Mouse (Mus musculus) B cell, adult 2 months (primary cell): ENCODE results near the gene Cacna1i.

ENCODE experiments used
- DNase-seq, 2 experiments: peaks; one replicate each; pipeline ENCODE4 v3.0.0; 2022

The Cacna1i gene

DNA sequence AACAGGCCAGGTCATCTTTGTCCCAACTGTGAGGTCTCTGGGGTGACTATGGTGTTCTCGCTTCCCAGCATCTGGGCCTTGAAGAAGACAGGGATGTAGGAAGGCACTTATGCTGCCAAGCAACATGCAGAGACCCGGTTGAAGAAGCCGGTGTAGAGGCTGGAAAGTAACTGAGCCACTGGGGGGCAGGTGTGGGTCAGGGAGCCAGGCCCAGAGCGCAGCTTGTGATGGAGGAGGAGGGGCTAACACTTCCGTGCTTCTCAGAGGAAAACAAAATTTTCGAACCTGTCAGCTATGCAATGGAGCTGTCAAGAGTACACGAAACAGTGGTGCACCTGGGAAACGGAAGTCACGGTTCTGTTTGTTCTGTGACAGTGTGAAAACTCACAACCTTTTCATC is 9.9 kb upstream of the Cacna1i start:
- no peak for DNase-seq

DNA sequence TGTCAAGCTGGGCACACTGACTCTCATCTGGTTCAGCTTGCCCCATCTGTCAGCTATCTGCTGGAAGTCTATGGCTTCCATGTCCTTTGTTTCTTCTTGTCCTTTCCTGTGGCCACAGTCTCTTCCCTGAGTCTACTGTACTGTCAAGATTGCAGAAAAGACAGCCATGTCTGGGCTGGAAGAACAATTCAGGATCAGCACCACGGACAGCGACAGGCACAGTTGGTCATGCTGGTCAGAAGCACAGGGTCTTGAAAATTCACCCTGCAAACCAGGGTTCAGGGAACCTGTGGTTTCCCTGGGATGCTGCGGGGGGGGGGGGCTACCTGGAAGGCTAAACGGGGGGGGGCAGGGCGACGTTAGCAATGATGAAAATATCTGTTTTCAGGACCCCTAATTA is 9.4 kb upstream of the Cacna1i start:
- peak; percentile 68 to 71 for DNase-seq

DNA sequence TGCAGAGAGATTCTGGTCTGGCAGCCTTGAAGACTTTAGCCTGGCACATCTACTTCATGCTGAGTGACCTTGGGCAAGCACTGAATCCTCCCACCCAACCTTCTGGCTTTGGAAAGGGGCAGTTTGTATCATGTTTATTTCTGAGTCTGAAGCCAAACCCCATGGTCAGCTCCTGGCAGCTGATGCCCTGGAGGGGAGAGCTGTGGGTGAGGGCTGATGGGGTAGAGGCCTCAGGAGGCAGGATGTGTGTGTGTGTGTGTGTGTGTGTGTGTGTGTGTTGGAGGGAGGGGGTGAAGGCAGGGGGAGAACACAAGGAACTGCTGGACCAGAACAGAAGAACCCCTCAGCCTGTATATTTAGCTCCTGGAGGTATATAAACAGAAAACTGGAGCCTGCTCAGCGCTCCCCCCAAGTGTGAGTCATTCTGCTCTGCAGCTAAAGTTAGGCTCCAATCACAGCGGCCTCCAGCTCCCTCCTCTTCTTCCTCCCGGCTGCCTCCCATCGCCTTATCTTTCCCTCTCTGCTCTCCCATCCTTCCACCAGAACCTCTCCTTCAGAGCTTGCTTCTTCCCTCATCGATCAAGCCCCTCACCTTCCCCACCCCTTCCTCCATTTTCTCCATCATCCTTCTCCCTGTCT is 8.8 kb upstream of the Cacna1i start:
- no peak for DNase-seq

DNA sequence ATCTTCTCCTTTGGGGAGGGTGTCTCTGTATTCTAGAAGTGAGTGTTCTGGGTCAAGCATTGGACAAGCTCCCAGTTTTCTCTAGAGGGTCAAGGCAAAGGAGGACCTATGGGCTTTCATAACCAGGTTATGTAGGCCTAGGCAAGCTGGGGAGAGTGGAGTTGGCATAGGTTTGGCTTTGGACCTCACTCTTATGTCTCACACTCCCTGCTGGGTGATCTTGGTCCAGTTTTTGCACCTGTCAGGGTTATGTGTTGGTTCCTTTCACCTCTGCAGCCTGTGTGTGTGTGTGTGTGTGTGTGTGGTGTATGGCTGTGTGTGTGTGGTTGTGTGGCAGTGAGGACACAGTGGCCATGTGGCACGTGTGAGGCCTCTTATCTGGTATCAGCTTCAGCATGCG is 8.0 kb upstream of the Cacna1i start:
- DNase-seq = no peak

DNA sequence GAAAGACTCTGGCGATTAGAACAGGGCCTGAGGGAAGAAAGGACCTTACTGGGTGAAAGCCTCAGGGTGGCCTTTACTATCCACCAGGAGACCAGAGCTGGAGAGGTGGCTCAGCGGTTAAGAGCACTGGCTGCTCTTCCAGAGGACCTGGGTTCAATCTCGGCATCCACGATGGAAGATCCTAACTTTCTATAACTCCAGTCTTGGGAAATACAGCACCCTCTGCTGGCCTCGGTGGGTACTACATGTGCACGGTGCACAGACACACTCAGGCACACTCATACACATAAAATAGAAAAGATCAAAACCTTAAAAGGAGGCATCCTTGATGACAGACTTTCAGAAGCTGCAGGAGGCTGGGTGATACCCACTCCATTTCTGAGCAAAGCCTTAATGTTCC is 6.4 kb upstream of the Cacna1i start:
- peak; percentile 61 to 64 for DNase-seq

DNA sequence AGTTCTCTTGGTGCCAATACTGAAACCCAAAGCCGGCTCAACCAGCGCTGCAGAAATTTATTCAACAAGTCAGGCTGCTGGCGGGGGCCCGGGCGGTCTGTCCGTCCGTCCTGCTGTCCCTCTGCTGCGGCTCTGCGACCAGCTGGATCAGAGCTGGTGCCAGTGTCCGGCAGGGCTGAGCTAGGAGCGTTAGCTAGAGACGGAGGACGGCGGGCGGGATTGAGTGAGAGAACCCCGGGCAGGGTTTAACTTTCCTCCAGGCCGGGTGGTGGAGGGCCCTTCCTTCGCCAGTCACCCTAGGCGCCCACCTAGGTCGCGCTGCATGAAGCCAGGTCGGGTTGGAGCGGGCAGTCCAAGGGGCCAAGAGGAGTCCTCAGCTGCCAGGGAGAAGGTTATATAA is 998 bp downstream of the Cacna1i start:
- no peak for DNase-seq

DNA sequence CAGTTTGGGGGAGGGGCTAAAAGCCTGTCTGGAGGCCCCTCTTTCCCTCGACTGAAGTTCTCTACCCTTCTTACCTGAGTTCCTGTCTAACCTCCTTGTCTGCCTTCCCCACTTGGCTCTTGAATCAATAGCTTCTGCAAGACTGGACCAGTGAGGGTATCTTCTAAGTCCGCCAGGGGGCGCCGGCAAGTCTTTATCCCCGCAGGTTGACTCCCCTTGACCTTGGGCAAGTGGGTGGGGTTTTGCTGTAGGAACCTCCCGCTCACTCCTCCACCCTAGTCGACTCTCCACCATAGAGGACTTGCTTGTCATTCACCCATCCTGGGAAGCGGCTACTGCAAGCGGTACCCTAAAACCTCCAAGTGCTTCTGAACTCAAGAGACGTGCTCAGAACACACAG is 2.4 kb downstream of the Cacna1i start:
- DNase-seq = peak; percentile 92 to 93

DNA sequence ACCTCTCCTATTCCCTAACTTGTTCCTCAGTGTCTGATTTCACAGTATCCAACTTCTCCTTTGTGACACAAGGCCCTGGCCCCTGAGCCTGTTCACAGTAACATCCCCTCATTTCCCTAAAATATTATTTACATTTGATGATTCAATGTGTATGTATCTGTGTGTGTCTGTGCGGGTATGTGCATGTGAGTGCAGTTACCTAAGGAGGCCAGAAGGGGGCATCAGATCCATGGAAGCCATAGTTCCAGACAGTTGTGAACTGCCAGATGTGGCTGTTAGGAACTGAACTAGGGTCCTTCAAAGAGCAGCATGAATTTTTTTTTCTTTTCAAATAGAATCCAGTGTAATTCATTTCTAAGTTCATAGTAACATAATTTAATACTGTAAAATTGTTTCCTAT is 10.1 kb downstream of the Cacna1i start:
- DNase-seq = peak in 1 of 2 experiments; percentile 30

DNA sequence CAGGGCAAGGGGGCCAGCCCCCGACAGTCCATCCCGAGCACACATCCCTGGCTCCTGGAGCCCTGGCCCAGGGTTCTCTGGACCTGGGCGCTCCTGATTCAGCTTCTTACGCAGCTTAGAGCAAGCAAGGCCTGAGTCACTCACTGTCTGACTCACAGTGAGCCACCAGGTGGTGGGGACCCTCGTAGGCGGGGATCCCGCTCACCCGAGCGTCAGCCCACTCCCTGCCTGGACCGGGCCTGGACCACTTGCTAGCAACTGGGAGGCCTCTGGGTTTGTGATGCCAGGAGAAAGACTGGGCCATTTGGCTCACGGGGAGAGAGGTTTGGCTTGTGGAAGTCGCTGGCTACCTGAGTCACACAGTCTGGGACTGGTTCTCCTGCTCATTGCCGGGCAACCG is 16.7 kb downstream of the Cacna1i start:
- no peak for DNase-seq

DNA sequence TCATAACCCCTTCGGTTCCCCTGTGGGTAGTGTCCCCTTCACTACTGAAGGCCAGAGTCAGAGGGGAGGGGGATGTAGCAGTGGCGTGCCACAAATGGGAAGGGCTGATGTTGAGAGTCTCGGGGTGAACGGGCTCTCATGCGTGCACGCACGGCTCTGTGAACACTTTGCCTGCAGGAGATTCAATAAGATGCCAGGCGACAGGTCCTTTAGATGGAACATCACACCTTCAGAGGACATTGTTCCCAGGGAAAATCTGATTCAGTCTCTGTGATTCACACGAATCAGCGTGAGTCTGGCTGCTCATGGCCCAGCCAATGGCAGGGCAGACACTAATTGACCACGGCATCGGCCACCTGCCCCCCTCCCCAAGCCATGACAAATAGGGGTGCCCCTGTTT is 17.1 kb downstream of the Cacna1i start:
- DNase-seq = no peak

DNA sequence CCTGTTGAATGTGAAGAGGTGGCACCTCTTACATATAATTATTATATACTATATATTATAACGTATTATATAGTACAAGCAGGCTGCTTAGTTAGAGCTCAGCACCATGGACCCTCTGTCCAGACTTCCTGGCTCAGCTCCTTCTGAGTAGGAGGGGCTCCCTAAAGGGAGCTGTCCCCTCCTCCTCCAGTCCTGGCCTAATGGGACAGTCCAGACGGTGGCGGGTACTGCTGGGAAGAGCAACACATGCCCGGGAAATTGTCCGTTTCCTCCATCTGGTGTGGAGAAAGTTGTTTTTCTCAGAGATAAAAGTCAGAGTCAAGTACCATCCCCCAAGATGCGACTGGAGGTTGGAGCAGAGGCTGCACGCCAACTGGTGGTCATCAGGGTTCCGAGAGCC is 19.1 kb downstream of the Cacna1i start:
- no peak for DNase-seq

DNA sequence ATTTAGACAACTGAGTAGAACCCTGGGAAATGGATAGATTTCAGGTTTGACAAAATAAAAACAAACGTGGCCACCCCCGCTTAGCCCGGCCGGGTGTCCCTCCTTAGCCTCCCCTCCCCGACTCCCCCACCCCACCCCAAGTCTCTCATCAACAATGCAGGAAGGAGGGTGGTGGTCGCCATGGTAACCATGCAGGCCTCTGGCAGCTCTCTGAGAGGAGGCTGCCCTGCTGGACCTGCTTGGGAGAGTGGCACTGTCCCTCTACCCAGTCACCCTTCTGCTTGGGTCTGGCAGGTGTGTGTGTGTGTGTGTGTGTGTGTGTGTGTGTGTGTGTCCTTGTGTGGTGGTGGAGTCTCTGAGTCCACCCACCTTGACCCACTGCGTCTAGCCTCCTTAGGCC is 27.7 kb downstream of the Cacna1i start:
- DNase-seq = no peak

DNA sequence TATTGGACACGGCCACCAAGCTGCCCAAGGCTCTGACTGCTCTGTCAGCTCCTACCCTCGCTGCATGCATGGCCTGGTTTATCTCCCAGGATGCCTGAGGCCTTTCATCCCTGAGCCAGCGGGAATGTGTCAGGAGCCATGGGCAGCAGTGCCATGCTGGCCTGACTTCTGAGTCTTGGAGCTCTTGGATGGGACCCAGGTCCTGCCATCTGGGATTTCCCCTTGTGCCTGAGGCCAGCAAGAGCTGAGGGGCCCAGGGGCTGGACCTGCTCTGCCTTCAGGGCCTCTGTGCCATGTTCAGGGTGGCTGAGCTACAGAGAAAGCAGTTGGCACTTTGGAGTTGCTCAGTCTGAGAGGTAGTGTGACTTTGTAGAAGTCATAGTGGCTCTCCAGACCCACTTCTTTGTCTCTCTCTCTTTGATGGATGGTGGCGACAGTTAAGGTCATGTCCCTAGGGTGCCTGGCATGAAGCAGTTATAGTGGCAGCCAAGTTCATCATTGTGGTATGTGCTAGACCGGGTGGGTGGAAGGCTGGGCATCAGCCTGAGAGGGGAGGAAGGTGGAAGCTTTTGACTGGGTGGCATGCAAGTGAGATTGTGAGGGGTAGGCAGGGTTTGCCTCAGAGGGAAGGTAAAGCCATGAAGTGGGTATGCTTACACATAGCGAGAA is 30.1 kb downstream of the Cacna1i start:
- DNase-seq = no peak

DNA sequence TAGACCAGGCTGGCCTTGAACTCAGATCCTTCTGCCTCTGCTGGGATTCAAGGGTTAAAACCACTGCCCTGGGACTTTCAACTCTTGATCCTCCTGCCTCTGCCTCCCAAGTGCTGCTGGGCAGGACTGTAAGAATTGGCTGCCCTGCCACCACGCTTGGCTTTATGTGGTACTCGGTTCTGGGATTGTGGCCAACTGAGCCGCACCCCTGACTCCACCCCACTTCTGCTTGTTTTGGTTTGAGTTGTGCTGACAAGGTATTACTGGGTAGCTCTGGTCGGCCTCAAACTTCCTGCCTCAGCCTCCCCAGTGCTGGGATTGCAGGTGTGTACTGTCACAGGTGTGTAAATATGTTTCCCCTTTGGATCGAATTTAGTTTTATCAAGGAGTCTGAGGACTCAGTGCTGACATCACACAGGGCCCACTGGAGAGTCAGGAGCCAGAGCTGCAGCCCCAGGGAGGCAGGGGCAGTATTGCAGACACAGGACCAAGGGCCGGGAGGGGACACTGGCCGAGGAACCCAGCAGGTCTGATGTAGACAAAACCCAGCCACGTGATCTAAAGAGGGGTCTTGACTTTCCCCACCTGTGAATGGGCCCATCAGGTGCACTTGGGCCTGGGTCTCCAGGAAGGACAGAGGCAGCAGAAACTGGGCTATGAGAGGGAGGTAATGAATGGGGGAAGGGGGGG is 30.9 kb downstream of the Cacna1i start:
- DNase-seq = peak in 1 of 2 experiments; percentile 31

DNA sequence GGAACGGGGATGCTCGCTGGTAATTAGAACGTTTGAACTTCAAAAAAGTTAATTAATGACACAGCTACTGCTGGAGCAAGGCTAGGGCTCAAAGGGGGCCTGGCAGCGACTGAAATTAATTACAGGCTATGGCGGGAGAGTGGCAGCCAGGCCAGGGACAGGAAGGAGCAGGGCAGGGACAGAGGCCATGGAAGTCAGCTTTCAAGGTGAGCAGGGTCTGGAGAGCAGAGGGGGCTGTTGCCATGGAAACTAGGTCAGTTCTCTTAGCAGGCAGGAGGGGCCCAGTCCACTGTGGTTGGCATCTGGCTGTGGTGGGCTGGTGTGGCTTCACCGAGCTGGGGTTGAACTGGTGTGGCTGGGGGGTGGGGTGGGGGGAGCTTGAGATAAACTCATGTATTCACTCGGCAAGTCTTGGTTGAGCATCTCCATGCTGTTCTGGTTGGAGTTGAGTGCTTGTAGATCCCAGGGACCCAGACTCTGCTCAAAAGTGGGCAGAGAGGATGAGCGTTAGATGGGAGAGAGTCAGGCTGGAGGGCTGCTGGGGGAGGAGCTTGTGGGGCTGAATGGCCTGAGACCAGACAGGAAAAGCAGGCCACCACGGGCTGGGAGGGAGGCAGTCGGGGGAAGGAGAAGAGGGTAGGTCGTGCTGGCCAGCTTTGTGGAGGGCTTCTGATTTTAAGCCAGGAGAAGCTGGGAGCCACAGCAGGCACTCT is 31.7 kb downstream of the Cacna1i start:
- DNase-seq = no peak

DNA sequence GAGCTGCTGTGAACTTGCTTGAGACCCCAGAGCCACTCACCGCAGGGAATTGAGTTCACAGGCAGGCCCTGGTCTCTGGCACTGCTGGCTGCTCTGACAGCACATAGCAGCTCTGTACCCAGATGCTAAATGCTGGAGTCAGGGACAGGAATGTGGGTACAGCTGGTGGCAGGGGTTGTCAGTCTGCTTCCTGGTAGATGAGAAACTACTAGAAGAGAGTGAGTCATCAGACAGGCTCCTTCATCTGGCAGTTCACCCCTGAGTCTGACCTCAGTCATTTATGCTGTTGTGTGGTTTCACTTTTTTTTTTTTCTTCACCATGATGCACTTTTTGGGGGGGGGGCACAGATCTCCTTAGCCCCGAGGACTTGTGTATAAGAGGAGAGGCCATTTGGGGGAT is 32.3 kb downstream of the Cacna1i start:
- peak in 1 of 2 experiments; percentile 31 for DNase-seq

DNA sequence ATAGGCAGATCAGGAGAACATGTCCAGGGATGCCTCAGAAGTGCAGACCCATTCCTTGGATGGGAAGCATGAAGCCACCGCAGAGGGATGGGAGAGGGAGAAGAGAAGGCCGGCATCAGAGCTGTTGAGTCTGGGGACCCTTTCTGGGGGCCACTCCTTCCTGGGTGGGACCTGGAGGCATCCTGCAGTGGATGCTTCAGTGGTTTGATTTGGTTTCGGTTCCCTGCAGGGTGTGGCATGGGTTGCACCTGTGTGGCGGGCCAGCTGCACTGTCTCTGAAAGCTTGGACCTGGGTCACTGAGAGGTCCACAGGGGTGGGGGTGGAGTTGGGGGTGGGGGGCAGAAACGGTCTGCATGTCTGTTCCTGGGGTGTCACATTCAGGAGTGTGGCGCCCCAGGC is 32.9 kb downstream of the Cacna1i start:
- DNase-seq = peak; percentile 72 to 76

DNA sequence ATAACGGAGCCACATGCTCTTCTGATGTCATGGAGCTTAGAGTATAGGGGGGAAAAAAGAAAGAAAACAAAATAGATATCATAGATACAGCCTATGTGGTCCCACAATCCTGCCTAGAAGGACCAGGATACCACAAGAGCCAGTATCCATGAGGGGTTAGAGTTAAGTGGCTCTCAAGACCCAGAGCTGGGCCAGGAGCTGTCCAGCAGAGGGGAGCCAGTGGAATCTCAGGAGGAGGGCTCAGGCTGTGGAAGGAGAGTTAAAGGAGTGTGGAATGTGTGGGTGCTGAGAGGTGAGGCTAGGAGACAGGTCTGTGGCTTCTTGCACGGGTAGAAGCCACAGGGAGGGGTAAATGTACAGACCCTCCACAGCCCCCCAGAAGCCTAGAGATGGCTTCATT is 38.2 kb downstream of the Cacna1i start:
- DNase-seq = no peak

DNA sequence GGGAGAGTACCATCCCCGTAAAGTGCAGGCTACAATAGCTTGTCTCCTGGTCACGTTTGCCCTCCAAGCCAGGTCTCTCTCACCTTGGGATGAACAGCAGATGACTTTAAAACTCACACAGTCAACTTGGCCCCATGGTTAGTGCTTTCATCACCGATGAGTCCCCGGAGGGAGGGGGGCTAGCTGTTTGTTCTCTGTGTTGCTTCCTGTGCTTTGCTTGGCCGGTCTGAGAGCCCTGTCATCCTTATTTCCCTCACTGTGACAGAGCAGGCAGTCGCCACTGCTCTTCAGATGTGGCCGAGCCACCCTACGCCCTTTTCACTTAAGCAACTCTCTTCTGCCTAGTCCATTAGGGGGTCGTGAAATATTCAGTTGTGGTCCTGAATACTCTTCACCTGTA is 38.7 kb downstream of the Cacna1i start:
- DNase-seq = peak; percentile 67 to 76

DNA sequence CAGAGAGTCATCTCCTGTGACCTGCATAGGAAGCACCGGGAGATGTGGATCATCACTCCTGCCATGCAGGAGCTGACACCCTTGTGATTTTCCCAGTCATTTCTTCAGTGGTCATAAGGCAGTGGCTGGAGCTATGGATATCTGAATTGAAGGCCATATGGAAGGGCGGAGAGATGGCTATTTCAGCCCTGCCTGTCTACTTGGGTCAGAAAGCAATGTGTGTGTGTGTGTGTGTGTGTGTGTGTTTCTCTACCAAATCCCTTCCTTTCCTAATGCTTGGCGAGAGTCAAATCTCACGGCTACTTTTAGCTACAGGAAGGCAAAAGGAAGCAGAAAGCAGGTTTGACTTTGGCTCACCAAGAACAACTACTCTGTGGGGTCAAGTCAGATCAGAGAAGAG is 39.9 kb downstream of the Cacna1i start:
- DNase-seq = no peak

DNA sequence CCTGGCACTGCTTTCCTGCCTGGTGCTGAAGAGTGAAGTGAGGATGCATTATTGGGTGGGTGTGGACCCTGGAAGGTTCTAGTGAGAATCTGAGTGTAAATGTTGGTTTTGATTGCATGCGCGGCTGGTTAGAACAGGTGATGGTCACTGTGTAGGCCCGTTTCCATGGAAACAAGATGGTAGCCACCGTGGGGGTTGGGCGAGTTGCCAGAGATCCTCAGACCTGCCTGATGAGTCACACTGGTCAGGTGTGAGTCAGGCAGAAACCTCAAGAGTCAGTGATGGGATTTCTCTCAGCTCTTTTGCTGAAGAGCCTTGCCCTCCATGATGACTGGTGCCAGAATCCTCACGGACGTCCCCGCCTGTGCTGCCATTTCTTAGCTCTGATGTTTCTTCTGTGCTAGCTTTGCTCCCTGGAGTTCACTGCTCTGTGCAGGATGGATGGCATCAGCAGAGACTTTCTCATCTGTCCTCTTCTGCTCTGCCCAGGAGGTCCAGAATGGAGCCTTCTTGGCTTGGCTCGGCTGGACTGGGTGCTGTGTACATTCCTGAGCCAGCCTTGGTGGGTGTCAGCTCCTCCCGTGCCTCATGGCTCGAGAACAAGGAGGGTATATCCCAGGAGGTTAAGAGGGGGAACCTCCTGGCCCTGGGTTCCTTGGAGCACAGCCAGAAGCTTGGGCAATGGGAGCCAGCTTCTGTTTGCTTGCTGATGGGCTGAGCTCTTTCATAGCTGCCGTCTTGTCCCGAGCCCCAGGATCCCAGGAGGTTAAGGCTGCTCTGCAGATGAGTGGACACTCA is 40.9 kb downstream of the Cacna1i start:
- peak in 1 of 2 experiments; percentile 29 for DNase-seq

DNA sequence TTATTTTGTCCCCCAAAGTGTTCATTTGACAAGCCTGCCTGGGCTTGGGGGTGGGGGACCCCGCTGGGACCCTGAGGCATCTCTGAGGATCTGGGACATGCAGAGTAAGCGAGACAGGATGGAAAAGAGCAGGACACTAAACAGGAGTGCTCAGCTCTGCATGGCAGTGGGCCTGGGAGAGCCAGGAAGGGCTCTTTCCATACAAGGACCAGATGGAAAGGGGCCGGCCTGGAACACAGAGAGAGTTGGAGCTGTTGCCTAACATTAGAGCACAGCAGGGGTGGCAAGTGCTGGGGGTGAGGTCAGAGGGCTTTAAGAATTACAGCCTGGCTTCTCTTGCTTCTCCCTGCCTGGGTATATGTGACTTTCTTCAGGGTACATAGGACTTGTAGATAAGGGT is 43.2 kb downstream of the Cacna1i start:
- DNase-seq = no peak

DNA sequence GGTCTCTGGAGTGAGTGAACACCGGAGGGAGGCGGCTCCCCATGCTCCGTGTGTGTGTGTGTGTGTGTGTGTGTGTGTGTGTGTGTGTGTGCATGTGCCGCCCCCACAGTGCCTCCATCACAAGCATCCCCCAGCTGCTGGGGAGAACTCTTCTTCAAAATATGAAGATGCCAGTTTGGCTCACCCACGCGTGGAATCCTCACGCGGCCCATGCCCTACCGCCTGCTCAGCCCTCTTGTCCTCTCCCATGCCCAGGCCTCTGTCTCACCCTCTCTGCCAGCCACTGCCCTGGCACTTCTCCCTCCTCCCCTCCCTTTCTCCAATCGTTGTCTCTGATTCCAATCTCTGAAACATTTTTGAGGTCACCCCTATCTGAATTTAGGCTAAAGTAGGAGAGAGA is 47.7 kb downstream of the Cacna1i start:
- DNase-seq = no peak
